Mouse (Mus musculus) MEL (cell line): ENCODE measurements around the gene Mtx1. TPM values are rescaled to one million over a fixed set of nuclear protein-coding genes. Genes with fewer than 3 reads are reported as not detected.
A peak's percentile ranks its signal among the peaks of the same experiment; 100 is the strongest.

Source experiments
- DNase-seq: peaks from one replicate; pipeline ENCODE4 v3.0.0; 2011; ENCODE audit warnings: low read depth, low spot score
- H3K27ac ChIP-seq: 2 replicates; pipeline ENCODE4 v1.5.1; 2012; ENCODE audit warnings: low read depth, mild to moderate bottlenecking, control low read depth, low read length, moderate library complexity; ENCODE audit not compliant: control insufficient read depth
- H3K27me3 ChIP-seq, 2 experiments: fragments of 150-350 bp in 1 of 2; sonication (generic) in 1 of 2; 2 replicates each; pipeline ENCODE4 v1.6.1; 2012; ENCODE audit warnings: low read length in 2 of 2, mild to moderate bottlenecking in 2 of 2, improper control_type of control experiment in 1 of 2, moderate library complexity in 1 of 2; ENCODE audit not compliant: insufficient read depth in 2 of 2, control insufficient read depth in 1 of 2
- H3K36me3 ChIP-seq, 2 experiments: 2 replicates each; pipeline ENCODE4 v1.6.1; 2012 to 2014; ENCODE audit warnings: low read length in 2 of 2, improper control_type of control experiment in 1 of 2, inconsistent platforms in 1 of 2, mild to moderate bottlenecking in 1 of 2; ENCODE audit not compliant: insufficient read depth in 2 of 2, control insufficient read depth in 1 of 2
- H3K4me1 ChIP-seq, 2 experiments: fragments of 150-350 bp in 1 of 2; sonication (generic) in 1 of 2; 2 replicates each; pipeline ENCODE4 v1.6.1; 2012; ENCODE audit warnings: low read length in 2 of 2, improper control_type of control experiment in 1 of 2, mild to moderate bottlenecking in 1 of 2; ENCODE audit not compliant: insufficient read depth in 2 of 2, control insufficient read depth in 1 of 2
- H3K4me3 ChIP-seq, 2 experiments: fragments of 150-350 bp in 1 of 2; sonication (generic) in 1 of 2; 2 replicates each; pipeline ENCODE4 v1.5.1; 2012; ENCODE audit warnings: low read depth in 2 of 2, low read length in 2 of 2, mild to moderate bottlenecking in 2 of 2, moderate library complexity in 2 of 2, control low read depth in 1 of 2, improper control_type of control experiment in 1 of 2; ENCODE audit not compliant: control insufficient read depth in 1 of 2, insufficient read depth in 1 of 2
- H3K79me2 ChIP-seq: 2 replicates; pipeline ENCODE4 v1.6.1; 2012; ENCODE audit warnings: mild to moderate bottlenecking, low read length, moderate library complexity; ENCODE audit not compliant: control insufficient read depth, poor library complexity, insufficient read depth
- H3K9ac ChIP-seq: 2 replicates; pipeline ENCODE4 v1.6.1; 2012; ENCODE audit warnings: low read depth, mild to moderate bottlenecking, control low read depth, low read length, moderate library complexity; ENCODE audit not compliant: control insufficient read depth, poor library complexity, severe bottlenecking
- H3K9me3 ChIP-seq: fragments of 150-350 bp; sonication (generic); replicated peaks from 2 replicates; pipeline ENCODE4 v1.6.1; 2012; ENCODE audit warnings: mild to moderate bottlenecking, low read length, improper control_type of control experiment, moderate library complexity; ENCODE audit not compliant: insufficient read depth
- CHD2 ChIP-seq: IDR thresholded peaks from 2 replicates; pipeline ENCODE4 v1.6.1; 2011; ENCODE audit warnings: low read length, improper control_type of control experiment
- CTCF ChIP-seq, 3 experiments: IDR thresholded peaks in 2 of 3; conservative IDR thresholded peaks in 1 of 3; 2 replicates each; pipeline ENCODE4 v1.5.1; 2011 to 2012; ENCODE audit warnings: low read length in 3 of 3, low read depth in 2 of 3, mild to moderate bottlenecking in 2 of 3, improper control_type of control experiment in 1 of 3, inconsistent platforms in 1 of 3, mixed read lengths in 1 of 3, moderate library complexity in 1 of 3; ENCODE audit not compliant: control insufficient read depth in 1 of 3, insufficient read depth in 1 of 3, poor library complexity in 1 of 3, severe bottlenecking in 1 of 3
- E2F4 ChIP-seq: IDR thresholded peaks from 2 replicates; pipeline ENCODE4 v1.6.1; 2011; ENCODE audit warnings: low read depth, low read length, improper control_type of control experiment, borderline replicate concordance
- ELF1 ChIP-seq: IDR thresholded peaks from 2 replicates; pipeline ENCODE4 v1.6.1; 2014; ENCODE audit warnings: low read depth, mild to moderate bottlenecking, inconsistent platforms, low read length, improper control_type of control experiment, moderate library complexity
- ETS1 ChIP-seq: IDR thresholded peaks from 2 replicates; pipeline ENCODE4 v1.6.1; 2012; ENCODE audit warnings: low read depth, mild to moderate bottlenecking, inconsistent platforms, low read length, improper control_type of control experiment, moderate library complexity
- GABPA ChIP-seq: IDR thresholded peaks from 2 replicates; pipeline ENCODE4 v1.6.1; 2012; ENCODE audit warnings: low read depth, mild to moderate bottlenecking, inconsistent platforms, low read length, improper control_type of control experiment, moderate library complexity
- GATA1 ChIP-seq: IDR thresholded peaks from 2 replicates; pipeline ENCODE4 v1.6.1; 2011; ENCODE audit warnings: low read depth, low read length, improper control_type of control experiment
- HCFC1 ChIP-seq: IDR thresholded peaks from 2 replicates; pipeline ENCODE4 v1.6.1; 2012; ENCODE audit warnings: low read depth, mild to moderate bottlenecking, inconsistent platforms, low read length, improper control_type of control experiment, moderate library complexity
- JUND ChIP-seq: IDR thresholded peaks from 2 replicates; pipeline ENCODE4 v1.6.1; 2011; ENCODE audit warnings: low read depth, mild to moderate bottlenecking, improper control_type of control experiment, low read length
- MAX ChIP-seq: IDR thresholded peaks from 2 replicates; pipeline ENCODE4 v1.6.1; 2011; ENCODE audit warnings: low read length, improper control_type of control experiment
- MEF2A ChIP-seq: IDR thresholded peaks from 2 replicates; pipeline ENCODE4 v1.6.1; 2014; ENCODE audit warnings: low read depth, mild to moderate bottlenecking, inconsistent platforms, low read length, improper control_type of control experiment; ENCODE audit not compliant: poor library complexity, insufficient replicate concordance, severe bottlenecking; ENCODE audit errors: extremely low read depth
- MXI1 ChIP-seq: IDR thresholded peaks from 2 replicates; pipeline ENCODE4 v1.6.1; 2011; ENCODE audit warnings: mild to moderate bottlenecking, low read depth, low read length, improper control_type of control experiment
- MYB ChIP-seq: IDR thresholded peaks from 2 replicates; pipeline ENCODE4 v1.6.1; 2011; ENCODE audit warnings: mild to moderate bottlenecking, low read depth, low read length, improper control_type of control experiment
- MYC ChIP-seq: IDR thresholded peaks from 2 replicates; pipeline ENCODE4 v1.6.1; 2011; ENCODE audit warnings: low read depth, mild to moderate bottlenecking, low read length, improper control_type of control experiment, moderate library complexity
- NELFE ChIP-seq: IDR thresholded peaks from 2 replicates; pipeline ENCODE4 v1.6.1; 2011; ENCODE audit warnings: low read depth, low read length, improper control_type of control experiment
- NRF1 ChIP-seq: IDR thresholded peaks from 2 replicates; pipeline ENCODE4 v1.6.1; 2014; ENCODE audit warnings: low read depth, mild to moderate bottlenecking, inconsistent platforms, low read length, improper control_type of control experiment, moderate library complexity; ENCODE audit not compliant: poor library complexity, insufficient read depth, severe bottlenecking
- POLR2A ChIP-seq, 2 experiments: IDR thresholded peaks; 2 replicates each; pipeline ENCODE4 v1.6.1; 2011 to 2012; ENCODE audit warnings: low read length in 2 of 2, mild to moderate bottlenecking in 2 of 2, control low read depth in 1 of 2, improper control_type of control experiment in 1 of 2, low read depth in 1 of 2, moderate library complexity in 1 of 2; ENCODE audit not compliant: control insufficient read depth in 1 of 2, insufficient read depth in 1 of 2, poor library complexity in 1 of 2
- POLR2AphosphoS5 ChIP-seq: IDR thresholded peaks from 2 replicates; pipeline ENCODE4 v1.6.1; 2012; ENCODE audit warnings: low read depth, borderline replicate concordance, mild to moderate bottlenecking, inconsistent platforms, low read length, moderate library complexity, mixed read lengths
- RAD21 ChIP-seq: IDR thresholded peaks from 2 replicates; pipeline ENCODE4 v1.6.1; 2011; ENCODE audit warnings: mild to moderate bottlenecking, low read depth, low read length, improper control_type of control experiment
- RCOR1 ChIP-seq: IDR thresholded peaks from 2 replicates; pipeline ENCODE4 v1.6.1; 2012; ENCODE audit warnings: low read depth, mild to moderate bottlenecking, inconsistent platforms, low read length, improper control_type of control experiment
- SIN3A ChIP-seq: IDR thresholded peaks from 2 replicates; pipeline ENCODE4 v1.6.1; 2012; ENCODE audit warnings: low read length, improper control_type of control experiment, inconsistent platforms
- TAL1 ChIP-seq: IDR thresholded peaks from 2 replicates; pipeline ENCODE4 v1.6.1; 2012; ENCODE audit warnings: mild to moderate bottlenecking, inconsistent platforms, low read length, moderate library complexity, mixed read lengths
- TBP ChIP-seq: IDR thresholded peaks from 2 replicates; pipeline ENCODE4 v1.8.0; 2011; ENCODE audit warnings: low read depth, low read length, improper control_type of control experiment
- UBTF ChIP-seq: IDR thresholded peaks from 2 replicates; pipeline ENCODE4 v1.6.1; 2012; ENCODE audit warnings: low read depth, mild to moderate bottlenecking, inconsistent platforms, low read length, improper control_type of control experiment, moderate library complexity, borderline replicate concordance; ENCODE audit not compliant: insufficient read depth
- USF1 ChIP-seq: IDR thresholded peaks from 2 replicates; pipeline ENCODE4 v1.6.1; 2014; ENCODE audit warnings: low read depth, mild to moderate bottlenecking, inconsistent platforms, low read length, improper control_type of control experiment, moderate library complexity
- USF2 ChIP-seq, 2 experiments: IDR thresholded peaks; 2 replicates each; pipeline ENCODE4 v1.6.1; 2011 to 2012; ENCODE audit warnings: improper control_type of control experiment in 2 of 2, low read length in 2 of 2, borderline replicate concordance in 1 of 2, inconsistent platforms in 1 of 2, low read depth in 1 of 2, mild to moderate bottlenecking in 1 of 2; ENCODE audit not compliant: insufficient read depth in 1 of 2
- ZC3H11A ChIP-seq: IDR thresholded peaks from 2 replicates; pipeline ENCODE4 v1.6.1; 2012; ENCODE audit warnings: low read depth, mild to moderate bottlenecking, inconsistent platforms, low read length, improper control_type of control experiment
- ZKSCAN1 ChIP-seq: IDR thresholded peaks from 2 replicates; pipeline ENCODE4 v1.6.1; 2012; ENCODE audit warnings: low read depth, mild to moderate bottlenecking, inconsistent platforms, low read length, improper control_type of control experiment, moderate library complexity
- ZMIZ1 ChIP-seq: IDR thresholded peaks from 2 replicates; pipeline ENCODE4 v1.6.1; 2012; ENCODE audit warnings: low read depth, mild to moderate bottlenecking, inconsistent platforms, low read length, improper control_type of control experiment, moderate library complexity
- ZNF384 ChIP-seq: IDR thresholded peaks from 2 replicates; pipeline ENCODE4 v1.6.1; 2012; ENCODE audit warnings: low read depth, mild to moderate bottlenecking, inconsistent platforms, low read length, improper control_type of control experiment
- polyA plus RNA-seq, 2 experiments: library from polyadenylated mRNA; stranded (reverse) in 1 of 2; unstranded in 1 of 2; fragments of >175 nt in 1 of 2; fragments of >200 nt in 1 of 2; gene quantifications; 2 replicates each; pipeline versions ENCODE4 v1.2.1 to v1.2.4; 2012; ENCODE audit warnings: low replicate concordance in 2 of 2, low read depth in 1 of 2; ENCODE audit not compliant: insufficient read length in 2 of 2, insufficient read depth in 1 of 2, missing spikeins in 1 of 2
- total RNA-seq: library from RNA; depleted of rRNA; stranded (reverse); fragments of 300-350 nt; gene quantifications from 2 replicates; pipeline ENCODE4 v1.2.3, GENCODE M21; 2012

Gene Mtx1
- total and polyA plus RNA-seq, 3 experiments, result 314 to 369 TPM; not detected in 1

GRCm38 (mm10) chr3:89228836-89229235, 1.9 kb upstream of the Mtx1 start, which contains the start of gene Muc1:
Gene Muc1 (plus strand): TSS chr3:89229057.
- Histone ChIP-seq H3K36me3 (peaks cover 0 to 12% of the 10 kb centered on the region in 2 experiments; a peak in 2 of 4 replicates), H3K9me3 (no peaks in the 10 kb centered on the region), H3K4me3 (peak within 1 kb of the TSS; percentile 65 to 83), H3K27ac (peak within 1 kb of the TSS; percentile 36; the same call in 1 of the 2 replicates), H3K9ac (peak within 1 kb of the TSS; percentile 68), H3K4me1 (peaks cover 4 to 18% of the 10 kb centered on the region in 2 experiments), H3K27me3 (no peaks in the 10 kb centered on the region), H3K79me2 (no peaks in the 10 kb centered on the region)
- no peak for DNase-seq
- 0 out of 4 replicates have a peak, but pooled peaks of 1 of the 2 experiments have one; percentile 36 for TF ChIP-seq POLR2A (IDR thresholded peaks at IDR 0.05; ENCODE audit: control insufficient read depth in 1 of 2, insufficient read depth in 1 of 2, low read depth in 1 of 2, low read length in 2 of 2, poor library complexity in 1 of 2)
- TF ChIP-seq GATA1, result no peak

- H3K9me3 ChIP-seq, result no peaks in the 10 kb centered on the region
- H3K4me1 ChIP-seq, result peaks cover 2 to 12% of the 10 kb centered on the region in 2 experiments; a peak in 3 of 4 replicates
- peaks cover 0 to 5% of the 10 kb centered on the region in 2 experiments; a peak in 2 of 4 replicates for H3K36me3 ChIP-seq
- peak; percentile 93 for DNase-seq
- peak overlapping the region; percentile 36; the same call in 1 of the 2 replicates for H3K27ac ChIP-seq
- H3K9ac ChIP-seq, result peak overlapping the region; percentile 68
- no peaks in the 10 kb centered on the region for H3K79me2 ChIP-seq
- peak overlapping the region; percentile 65 to 83 for H3K4me3 ChIP-seq
- H3K27me3 ChIP-seq, result no peaks in the 10 kb centered on the region
- TF ChIP-seq ZMIZ1 (no peak), ZKSCAN1 (no peak), MEF2A (no peak), MYB (no peak), GABPA (no peak), CTCF (IDR thresholded peaks at IDR 0.05 in 2 of 3, conservative IDR thresholded peaks at IDR 0.05 in 1 of 3; ENCODE audit: control insufficient read depth in 1 of 3, insufficient read depth in 1 of 3, low read depth in 2 of 3, low read length in 3 of 3, poor library complexity in 1 of 3, severe bottlenecking in 1 of 3) (peak; percentile 96 to 100 (median 99)), RAD21 (peak; percentile 60), UBTF (no peak), MAX (no peak), USF2 (IDR thresholded peaks at IDR 0.05; ENCODE audit: borderline replicate concordance in 1 of 2, insufficient read depth in 1 of 2, low read depth in 1 of 2, low read length in 2 of 2) (no peak), SIN3A (peak; percentile 78; the same call in 1 of the 2 replicates), ZNF384 (no peak), ZC3H11A (0 out of 2 replicates have a peak, but pooled peaks have one; percentile 40), POLR2A (IDR thresholded peaks at IDR 0.05; ENCODE audit: control insufficient read depth in 1 of 2, insufficient read depth in 1 of 2, low read depth in 1 of 2, low read length in 2 of 2, poor library complexity in 1 of 2) (peak in 1 of 2 experiments; percentile 35; a peak in 1 of 4 replicates), ELF1 (peak; percentile 64; the same call in 1 of the 2 replicates), CHD2 (no peak), HCFC1 (peak; percentile 73), MXI1 (peak; percentile 23; the same call in 1 of the 2 replicates), RCOR1 (no peak), E2F4 (no peak), NELFE (no peak), POLR2AphosphoS5 (no peak), NRF1 (no peak), JUND (no peak), ETS1 (peak; percentile 45; the same call in 1 of the 2 replicates), MYC (no peak; the same call in 1 of the 2 replicates), TBP (no peak), USF1 (no peak), TAL1 (no peak)
Measured at GRCm38 (mm10) chr3:89228180-89228549, 1.3 kb upstream of the Mtx1 start.
